Mouse (Mus musculus): ENCODE results near the gene Hps4.
"Not testable (repeated sequence)": the region's sequence is repeated elsewhere in the genome, so short reads cannot be mapped to it uniquely, and the experiment has no call there.

Hps4 gene

DNA sequence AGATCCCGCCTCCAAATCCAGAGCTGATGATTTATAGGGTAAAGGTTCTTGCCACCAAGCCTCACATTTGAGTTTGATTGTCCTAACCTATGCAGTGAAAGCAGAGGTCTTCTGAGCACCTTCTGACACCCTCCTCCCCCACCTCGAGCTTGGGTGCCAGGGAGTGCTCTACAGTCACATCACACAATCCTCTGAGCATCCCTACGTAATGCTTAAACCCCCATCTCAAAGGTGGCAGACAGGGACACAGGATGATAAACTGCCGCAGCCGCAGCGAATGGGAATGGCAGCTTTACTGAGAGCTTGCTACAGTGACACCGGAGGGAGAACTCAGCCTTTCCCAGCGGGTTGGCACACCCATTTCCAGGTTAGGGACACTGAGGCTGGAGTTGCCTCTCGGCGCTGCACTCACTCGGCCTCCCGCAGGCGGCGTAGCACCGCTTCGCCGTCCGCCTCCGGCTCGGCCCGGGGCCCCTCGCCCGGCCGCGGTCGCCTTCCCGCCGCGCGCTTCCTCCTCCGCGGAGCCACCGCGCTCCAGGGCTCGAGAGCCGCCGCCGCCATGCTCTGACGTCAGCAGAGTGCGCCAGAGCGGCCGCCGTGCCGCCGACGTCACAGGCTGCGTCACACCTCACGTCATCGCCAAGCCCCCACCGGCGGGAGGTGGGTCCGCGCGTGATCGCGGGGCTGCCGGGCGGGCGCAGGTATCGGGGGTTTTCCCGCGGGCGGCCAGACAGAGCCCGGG, at the start of gene Hps4, which contains the start of gene Srrd:
Hps4 (plus strand) TSS at position 621 of the 742 bp plus-strand sequence.
Srrd (minus strand) TSS at position 578 of the 742 bp plus-strand sequence.
- in situ Hi-C loops (cut with MboI; ENCODE audit: unreplicated experiment in 2 of 2) = loop anchor here (10.0 to 25.0 kb wide), 2 partner anchors 82 to 1005 kb away; partner anchors contain the start of gene Pitpnb (in 1 of the 2)

DNA sequence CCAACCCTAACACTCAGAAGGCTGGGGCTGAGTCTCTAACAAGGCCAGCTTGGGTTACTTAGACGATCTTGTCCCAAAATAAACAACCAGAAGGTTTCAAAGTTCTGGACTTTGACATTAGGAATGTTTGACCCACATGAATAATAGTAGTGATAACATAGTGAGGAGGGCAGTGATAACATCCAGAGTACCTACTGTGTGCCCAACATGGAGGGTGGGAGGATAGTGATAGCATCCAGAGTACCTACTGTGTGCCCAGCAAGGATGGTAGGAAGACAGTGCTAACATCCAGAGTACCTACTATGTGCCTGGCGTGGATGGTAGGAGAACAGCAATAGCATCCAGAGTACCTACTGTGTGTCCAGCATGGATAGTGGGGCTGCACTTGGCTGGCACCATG, 49.1 kb upstream of the Hps4 start:
- in situ Hi-C loops (cut with MboI; ENCODE audit: unreplicated experiment in 2 of 2) = loop anchor here in 1 of 2 experiments (5.0 to 25.0 kb wide), 2 partner anchors 51 to 1494 kb away; no protein-coding TSS in a partner anchor

DNA sequence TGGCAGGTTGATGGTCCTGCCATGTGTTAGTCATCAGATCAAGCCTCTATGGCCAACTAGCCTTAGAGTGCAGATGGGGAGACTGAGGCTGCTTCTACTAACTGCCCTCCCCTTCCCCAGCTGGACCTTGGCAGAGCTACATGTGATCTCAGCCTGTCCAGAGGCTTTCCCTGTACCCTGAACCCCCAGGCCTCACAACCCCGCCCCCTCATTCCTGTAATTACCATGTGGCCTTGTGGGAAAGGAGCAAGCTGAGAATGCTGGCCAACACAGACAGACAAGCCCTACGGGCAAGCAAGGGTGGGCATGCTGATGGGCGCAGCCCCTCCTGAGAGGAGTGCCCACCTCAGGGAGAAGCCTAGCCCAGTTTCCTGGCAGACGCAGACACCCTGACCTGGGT, 48.2 kb upstream of the Hps4 start:
- in situ Hi-C loops (cut with MboI; ENCODE audit: unreplicated experiment in 2 of 2) = loop anchor here in 1 of 2 experiments (5.0 to 25.0 kb wide), 2 partner anchors 52 to 1493 kb away; no protein-coding TSS in a partner anchor

DNA sequence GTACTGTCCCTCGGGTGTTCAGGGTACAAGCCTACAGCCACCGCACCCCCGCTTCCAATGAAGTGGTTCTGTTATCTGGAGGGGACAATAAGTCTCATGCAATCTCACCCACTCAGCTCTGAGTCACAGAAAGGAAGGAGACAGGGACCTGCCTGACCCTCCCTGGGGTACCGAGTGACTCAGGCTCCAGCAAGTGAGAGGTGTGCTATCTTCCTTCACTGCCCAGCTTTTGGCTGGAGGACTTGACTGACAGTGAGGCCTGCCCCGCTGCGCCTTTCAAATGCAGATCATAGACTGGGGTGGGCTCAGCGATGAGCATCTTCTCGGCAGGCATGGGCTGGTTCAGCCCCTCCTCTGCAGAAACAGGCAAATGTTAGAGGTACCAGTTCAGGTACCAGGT, 47.7 kb upstream of the Hps4 start:
- in situ Hi-C loops (cut with MboI; ENCODE audit: unreplicated experiment in 2 of 2) = loop anchor here in 1 of 2 experiments (25.0 kb wide), 1 partner anchor 1492 kb away; no protein-coding TSS in a partner anchor

DNA sequence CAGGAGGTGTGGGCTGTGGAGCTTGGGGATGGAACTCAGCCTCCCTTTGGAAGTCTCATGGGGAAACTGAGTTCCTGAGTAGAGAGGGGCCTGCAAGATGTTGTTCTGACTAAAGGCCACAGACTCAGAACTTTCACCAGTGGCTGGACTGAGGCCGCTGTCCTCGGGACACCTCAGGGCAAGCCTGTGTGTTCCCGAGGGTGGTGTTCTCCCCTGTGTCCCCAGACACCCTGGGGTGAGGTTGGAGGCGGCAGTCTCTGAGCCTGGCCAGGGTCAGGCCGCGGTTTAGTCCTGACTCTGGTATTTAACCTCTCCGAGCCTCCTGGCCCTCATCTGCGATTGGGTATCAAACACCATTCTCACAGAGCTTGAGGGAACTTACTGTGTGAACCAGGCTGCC, 47.3 kb upstream of the Hps4 start:
- in situ Hi-C loops (cut with MboI; ENCODE audit: unreplicated experiment in 2 of 2) = loop anchor here in 1 of 2 experiments (25.0 kb wide), 1 partner anchor 1492 kb away; no protein-coding TSS in a partner anchor

- in situ Hi-C loops (cut with MboI; ENCODE audit: unreplicated experiment in 2 of 2) = loop anchor here in 1 of 2 experiments (25.0 kb wide), 1 partner anchor 1491 kb away; no protein-coding TSS in a partner anchor
Measured at GRCm38 (mm10) chr5:112296404-112297181, 46.3 kb upstream of the Hps4 start.

- in situ Hi-C loops (cut with MboI; ENCODE audit: unreplicated experiment in 2 of 2) = loop anchor here in 1 of 2 experiments (25.0 kb wide), 1 partner anchor 1490 kb away; no protein-coding TSS in a partner anchor
Measured at GRCm38 (mm10) chr5:112297257-112297656, 45.6 kb upstream of the Hps4 start.

- in situ Hi-C loops (cut with MboI; ENCODE audit: unreplicated experiment in 2 of 2) = loop anchor here in 1 of 2 experiments (25.0 kb wide), 1 partner anchor 1489 kb away; no protein-coding TSS in a partner anchor
Measured at GRCm38 (mm10) chr5:112298226-112298988, 44.5 kb upstream of the Hps4 start.

GRCm38 (mm10) chr5:112299399-112299798, 43.5 kb upstream of the Hps4 start:
- in situ Hi-C loops (cut with MboI; ENCODE audit: unreplicated experiment in 2 of 2) = loop anchor here in 1 of 2 experiments (25.0 kb wide), 1 partner anchor 1488 kb away; no protein-coding TSS in a partner anchor

DNA sequence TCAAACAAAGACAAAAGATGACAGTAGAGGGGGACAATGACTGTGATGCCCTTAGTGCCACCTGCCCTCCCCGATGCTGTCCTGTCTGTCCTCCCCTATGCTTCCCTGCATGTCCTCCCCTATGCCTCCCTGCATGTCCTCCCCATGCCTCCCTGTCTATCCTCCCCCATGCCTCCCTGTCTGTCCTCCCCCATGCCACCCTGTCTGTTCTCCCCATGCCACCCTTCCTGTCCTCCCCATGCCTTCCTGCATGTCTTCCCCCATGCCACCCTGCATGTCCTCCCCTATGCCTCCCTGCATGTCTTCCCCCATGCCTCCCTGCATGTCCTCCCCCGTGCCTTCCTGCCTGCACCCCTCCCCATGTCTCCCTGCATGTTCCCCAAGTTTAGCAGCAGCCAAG, 42.8 kb upstream of the Hps4 start:
- in situ Hi-C loops (cut with MboI; ENCODE audit: unreplicated experiment in 2 of 2) = no loop called here

GRCm38 (mm10) chr5:112300721-112301308, 42.1 kb upstream of the Hps4 start:
- in situ Hi-C loops (cut with MboI; ENCODE audit: unreplicated experiment in 2 of 2) = no loop called here

GRCm38 (mm10) chr5:112301694-112302093, 41.2 kb upstream of the Hps4 start:
- in situ Hi-C loops (cut with MboI; ENCODE audit: unreplicated experiment in 2 of 2) = no loop called here

- in situ Hi-C loops (cut with MboI; ENCODE audit: unreplicated experiment in 2 of 2) = no loop called here
Measured at GRCm38 (mm10) chr5:112302310-112302709, 40.6 kb upstream of the Hps4 start.

DNA sequence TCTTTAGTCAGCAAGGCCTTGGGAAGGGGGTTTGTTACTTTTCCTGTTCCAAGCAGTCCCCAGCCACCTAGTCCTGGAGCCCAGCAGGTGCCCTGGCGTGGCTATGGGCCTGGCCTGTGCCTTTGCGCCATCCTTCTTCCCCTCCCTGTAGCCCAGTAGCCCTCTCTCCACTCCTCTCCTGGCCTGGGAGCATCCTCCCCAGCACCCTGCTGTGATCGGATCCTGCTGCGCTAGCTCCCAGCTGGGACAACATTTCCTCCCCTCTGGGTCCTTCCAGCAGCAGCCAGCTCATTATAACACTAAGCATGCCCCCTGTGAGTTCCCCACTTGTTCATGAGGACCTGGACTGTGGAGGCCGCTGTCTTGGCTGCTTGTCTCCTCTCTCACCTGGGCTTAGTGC, 37.0 kb upstream of the Hps4 start:
- in situ Hi-C loops (cut with MboI; ENCODE audit: unreplicated experiment in 2 of 2) = no loop called here

- in situ Hi-C loops (cut with MboI; ENCODE audit: unreplicated experiment in 2 of 2) = no loop called here
Measured at GRCm38 (mm10) chr5:112313222-112313885, 29.5 kb upstream of the Hps4 start.

DNA sequence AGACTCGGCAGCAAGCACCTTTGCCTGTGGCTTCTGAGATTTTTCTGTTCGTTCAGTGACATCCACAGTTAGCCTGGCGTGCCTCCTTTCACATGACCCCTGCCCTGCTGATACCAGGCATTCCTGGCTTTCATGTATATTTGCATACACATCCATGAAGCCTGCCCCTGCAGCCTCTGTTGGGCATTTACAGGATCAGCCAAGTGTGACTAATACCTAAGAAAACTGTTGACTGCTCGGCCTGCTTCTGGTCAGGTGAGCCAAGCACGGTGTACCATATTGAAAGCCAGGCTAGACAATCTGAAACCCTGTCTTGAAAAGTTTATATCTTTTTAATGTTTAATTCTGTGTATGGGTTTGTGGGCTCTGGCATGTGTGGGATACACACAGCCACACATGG, 26.4 kb upstream of the Hps4 start:
- in situ Hi-C loops (cut with MboI; ENCODE audit: unreplicated experiment in 2 of 2) = no loop called here

DNA sequence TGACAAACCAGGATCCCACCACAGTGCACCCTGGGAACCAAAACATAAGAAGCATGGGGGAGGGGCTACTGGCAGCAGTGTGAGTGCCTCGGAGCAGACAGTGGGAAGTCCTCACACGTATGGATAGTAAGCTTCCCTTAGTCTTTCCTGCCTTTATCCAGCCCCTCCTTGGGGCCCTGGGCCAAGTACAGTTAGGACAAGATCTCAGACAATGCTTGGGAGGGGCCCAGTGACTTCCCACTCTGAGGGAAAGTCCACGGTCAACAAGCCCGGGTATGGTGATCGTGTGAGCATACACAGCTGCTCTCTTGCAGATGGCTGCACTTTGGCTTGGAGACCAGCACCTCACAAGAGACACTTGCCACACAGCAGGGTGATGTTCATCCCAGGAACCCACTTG, 25.6 kb upstream of the Hps4 start:
- in situ Hi-C loops (cut with MboI; ENCODE audit: unreplicated experiment in 2 of 2) = no loop called here

DNA sequence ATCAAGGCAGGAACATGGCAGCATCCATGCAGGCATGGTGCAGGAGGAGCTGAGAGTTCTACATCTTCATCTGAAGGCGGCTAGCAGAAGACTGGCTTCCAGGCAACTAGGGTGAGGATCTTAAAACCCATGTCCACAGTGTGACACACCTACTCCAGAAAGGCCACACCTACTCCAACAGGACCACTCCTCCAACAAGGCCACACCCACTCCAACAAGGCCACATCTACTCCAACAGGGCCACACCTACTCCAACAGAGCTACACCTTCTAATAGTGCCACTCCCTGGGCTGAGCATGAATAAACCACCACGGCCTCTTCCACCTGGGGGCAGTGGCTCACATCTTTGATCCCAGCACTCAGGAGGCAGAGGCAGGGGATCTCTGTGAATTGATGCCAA, 23.5 kb upstream of the Hps4 start:
- in situ Hi-C loops (cut with MboI; ENCODE audit: unreplicated experiment in 2 of 2) = not testable (repeated sequence)

DNA sequence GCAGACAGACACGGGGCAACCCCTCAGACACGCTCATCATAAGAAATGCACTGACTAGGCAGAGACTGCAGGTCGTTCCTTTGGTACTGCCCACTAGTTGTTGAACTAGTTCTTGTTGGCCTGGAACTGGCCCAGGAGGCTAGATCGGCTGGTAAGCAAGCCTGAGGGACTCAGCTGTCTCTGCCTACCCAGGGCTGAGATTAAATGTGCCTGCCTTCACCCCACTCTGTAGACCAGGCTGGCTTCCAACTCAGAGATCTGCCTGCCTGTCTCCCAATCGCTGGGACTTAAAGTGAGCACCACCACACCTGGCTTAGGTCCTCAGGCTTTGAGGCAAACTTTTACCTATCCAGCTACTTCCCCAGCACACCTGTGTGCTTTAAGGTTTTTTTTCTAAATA, 22.5 kb upstream of the Hps4 start:
- in situ Hi-C loops (cut with MboI; ENCODE audit: unreplicated experiment in 2 of 2) = loop anchor here (5.0 to 10.0 kb wide), 2 partner anchors 33 to 46 kb away; partner anchors contain the start of gene Tpst2 (in 1 of the 2)

Measured in v-Abl transformed pro-B cells (cell line).